Mouse (Mus musculus) heart, embryonic 12.5 days (tissue): ENCODE data around the gene 2210407C18Rik. TPM values are rescaled to one million over a fixed set of nuclear protein-coding genes. Genes with fewer than 3 reads are reported as not detected.

Source experiments
- ATAC-seq: fragments of 200-750 bp; cut with Nextera tagmentation; 2 replicates; pipeline ENCODE4 v1.8.0; 2017; ENCODE audit warnings: moderate TSS enrichment, moderate library complexity; ENCODE audit not compliant: insufficient number of reproducible peaks, low FRiP score
- H3K27ac ChIP-seq: fragments of 300-500 bp; sonication (generic); 2 replicates; pipeline ENCODE4 v1.5.1; 2016; ENCODE audit warnings: mild to moderate bottlenecking, moderate library complexity; ENCODE audit not compliant: poor library complexity, severe bottlenecking
- H3K27me3 ChIP-seq: fragments of 300-500 bp; sonication (generic); replicated peaks from 2 replicates; pipeline ENCODE4 v1.6.1; 2016; ENCODE audit warnings: mild to moderate bottlenecking, moderate library complexity
- H3K36me3 ChIP-seq: fragments of 300-500 bp; sonication (generic); 2 replicates; pipeline ENCODE4 v1.6.1; 2016; ENCODE audit warnings: mild to moderate bottlenecking, moderate library complexity
- H3K4me1 ChIP-seq: fragments of 300-500 bp; sonication (generic); replicated peaks from 2 replicates; pipeline ENCODE4 v1.6.1; 2016; ENCODE audit warnings: mild to moderate bottlenecking
- H3K4me2 ChIP-seq: fragments of 300-500 bp; sonication (generic); 2 replicates; pipeline ENCODE4 v1.6.1; 2016; ENCODE audit warnings: mild to moderate bottlenecking, moderate library complexity
- H3K4me3 ChIP-seq: fragments of 300-500 bp; sonication (generic); 2 replicates; pipeline ENCODE4 v1.5.1; 2016; ENCODE audit warnings: mild to moderate bottlenecking
- H3K9ac ChIP-seq: fragments of 300-500 bp; sonication (generic); 2 replicates; pipeline ENCODE4 v1.6.1; 2016; ENCODE audit warnings: mild to moderate bottlenecking, moderate library complexity
- H3K9me3 ChIP-seq: fragments of 300-500 bp; sonication (generic); replicated peaks from 2 replicates; pipeline ENCODE4 v1.6.1; 2016; ENCODE audit warnings: mild to moderate bottlenecking, moderate library complexity
- WGBS: fragments of 180-500 bp; shearing (Covaris S2); methylation state at CpG from one replicate; pipeline ENCODE4 v1.1.7; 2016; 5-methylcytosine and 5-hydroxymethylcytosine counted together
- polyA plus RNA-seq: library from polyadenylated mRNA; unstranded; fragments of >200 nt; fragmentation: Nextera tagmentation; extraction: Ambion mirVana; gene quantifications from 2 replicates; pipeline ENCODE4 v1.2.1, GENCODE M21; 2016

2210407C18Rik gene
- polyA plus RNA-seq, 1 experiment from 2014 or later = not detected

DNA sequence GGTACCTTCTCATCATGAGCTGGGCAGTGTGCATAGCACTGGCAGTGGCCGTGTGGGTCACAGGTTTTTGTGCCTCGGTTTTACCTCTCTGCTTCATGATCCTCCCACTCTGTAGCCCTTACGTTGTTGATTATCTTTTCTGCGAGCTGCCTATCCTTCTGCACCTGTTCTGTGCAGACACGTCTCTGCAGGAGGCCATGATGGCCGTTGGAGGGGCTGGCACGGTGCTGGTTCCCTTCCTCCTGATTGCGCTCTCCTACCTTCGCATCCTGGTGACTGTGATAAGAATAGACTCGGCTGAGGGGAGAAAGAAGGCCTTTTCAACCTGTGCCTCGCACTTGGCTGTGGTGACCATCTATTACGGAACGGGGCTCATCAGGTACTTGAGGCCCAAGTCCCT lies 18.0 kb downstream of the 2210407C18Rik start:
- Histone ChIP-seq H3K9me3 (no peaks in the 10 kb centered on the region), H3K36me3 (no peaks in the 10 kb centered on the region), H3K4me3 (no peak overlapping the region), H3K4me2 (no peak overlapping the region), H3K9ac (no peak overlapping the region), H3K27me3 (0 out of 2 replicates have a peak, but pooled peaks cover 3% of the 10 kb centered on the region), H3K4me1 (no peaks in the 10 kb centered on the region), H3K27ac (no peak overlapping the region)
- ATAC-seq = no peak
- WGBS = 79% methylated on average over 13 of the region's 13 CpGs

DNA sequence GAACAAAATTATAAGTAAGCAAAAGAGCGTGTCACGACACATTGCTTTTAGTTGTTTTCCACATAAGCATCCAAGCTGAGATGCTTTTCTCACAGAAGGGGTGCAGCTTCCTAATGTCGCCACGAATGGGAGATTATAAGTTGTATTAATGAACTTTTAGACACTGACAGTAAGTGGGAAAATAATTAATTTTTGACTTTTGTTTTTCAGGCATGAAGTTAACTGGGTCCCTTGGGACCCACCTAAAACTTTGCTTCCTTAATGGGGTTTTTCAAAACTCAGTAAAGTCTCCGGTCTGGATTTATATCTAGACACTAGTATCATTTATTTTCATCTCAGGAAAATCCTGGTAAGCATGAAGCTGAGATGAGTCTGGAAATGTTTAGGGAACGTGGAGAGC lies 21.1 kb downstream of the 2210407C18Rik start, which contains the start of gene Olfr324:
Gene Olfr324, plus strand, starts transcription at position 301 of the 400 bp plus-strand sequence.
- H3K9me3 ChIP-seq = no peaks in the 10 kb centered on the region
- no peaks in the 10 kb centered on the region for H3K36me3 ChIP-seq
- no peak within 1 kb of the TSS for H3K4me2 ChIP-seq
- no peak within 1 kb of the TSS for H3K27ac ChIP-seq
- H3K9ac ChIP-seq = no peak within 1 kb of the TSS
- 74% methylated on average over 6 of the region's 6 CpGs for WGBS
- no peak for ATAC-seq
- no peaks in the 10 kb centered on the region for H3K4me1 ChIP-seq
- no peaks in the 10 kb centered on the region for H3K27me3 ChIP-seq
- no peak within 1 kb of the TSS for H3K4me3 ChIP-seq

DNA sequence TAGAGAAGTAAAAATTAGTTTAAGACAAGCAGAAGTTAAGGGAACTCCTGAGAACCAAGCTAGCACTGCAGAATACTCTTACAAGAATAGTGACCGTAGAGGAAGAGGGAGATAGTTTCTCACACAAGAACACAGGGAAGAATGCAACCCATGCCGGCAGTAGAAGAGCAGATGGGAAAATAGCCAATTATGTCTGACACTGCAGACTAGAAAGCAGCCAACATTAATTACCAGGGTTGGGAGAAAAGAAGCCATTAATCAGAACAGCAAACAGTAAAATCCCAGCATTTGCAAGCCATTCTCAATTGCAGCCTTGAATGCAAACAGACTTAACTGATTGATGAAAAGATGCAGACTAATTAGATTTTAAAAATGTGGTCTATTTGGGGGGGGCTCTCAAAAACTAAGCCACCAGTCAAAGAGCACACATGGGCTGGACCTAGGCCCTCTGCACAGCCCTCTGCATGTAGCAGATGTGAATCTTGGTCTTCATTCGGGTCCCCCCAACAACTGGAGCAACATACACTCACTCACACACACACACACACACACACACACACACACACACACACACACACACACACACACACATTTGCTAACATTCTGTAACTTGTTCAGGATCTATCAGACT lies 27.1 kb downstream of the 2210407C18Rik start:
- no peaks in the 10 kb centered on the region for H3K4me1 ChIP-seq
- 69% methylated on average over 3 of the region's 3 CpGs for WGBS
- H3K36me3 ChIP-seq = no peaks in the 10 kb centered on the region
- H3K27ac ChIP-seq = no peak overlapping the region
- no peak for ATAC-seq
- H3K9me3 ChIP-seq = no peaks in the 10 kb centered on the region
- 0 out of 2 replicates have a peak, but pooled peaks cover 3% of the 10 kb centered on the region for H3K27me3 ChIP-seq
- no peak overlapping the region for H3K9ac ChIP-seq
- H3K4me3 ChIP-seq = no peak overlapping the region
- H3K4me2 ChIP-seq = no peak overlapping the region

DNA sequence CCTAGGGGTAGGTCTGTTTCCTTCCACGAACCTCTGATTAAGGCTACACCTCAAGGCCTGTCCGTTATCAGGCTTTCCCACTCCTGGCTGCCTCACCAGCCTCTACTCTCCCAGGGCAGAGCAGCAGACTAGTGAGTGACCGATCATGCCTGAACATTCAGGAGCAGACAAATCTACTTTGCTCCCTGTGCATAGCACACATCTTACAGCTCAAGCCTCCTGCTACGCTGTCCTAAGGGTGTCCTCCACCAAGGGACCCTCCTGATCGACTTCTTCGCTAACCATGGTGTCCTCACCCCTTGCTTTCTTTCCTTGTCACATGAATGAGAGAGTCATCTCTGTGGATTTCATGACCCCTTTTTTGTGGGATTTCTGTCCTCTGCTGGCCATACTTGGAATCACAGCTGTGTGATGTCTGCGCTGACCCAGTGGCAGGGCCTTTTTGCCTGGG lies 28.0 kb downstream of the 2210407C18Rik start:
- ATAC-seq = peak; percentile 79; the same call in 1 of the 2 replicates
- 0 out of 2 replicates have a peak, but pooled peaks cover 3% of the 10 kb centered on the region for H3K27me3 ChIP-seq
- H3K4me2 ChIP-seq = no peak overlapping the region
- H3K4me3 ChIP-seq = no peak overlapping the region
- no peaks in the 10 kb centered on the region for H3K4me1 ChIP-seq
- WGBS = 55% methylated on average over 7 of the region's 7 CpGs
- H3K36me3 ChIP-seq = no peaks in the 10 kb centered on the region
- H3K9ac ChIP-seq = no peak overlapping the region
- H3K9me3 ChIP-seq = no peaks in the 10 kb centered on the region
- H3K27ac ChIP-seq = no peak overlapping the region

DNA sequence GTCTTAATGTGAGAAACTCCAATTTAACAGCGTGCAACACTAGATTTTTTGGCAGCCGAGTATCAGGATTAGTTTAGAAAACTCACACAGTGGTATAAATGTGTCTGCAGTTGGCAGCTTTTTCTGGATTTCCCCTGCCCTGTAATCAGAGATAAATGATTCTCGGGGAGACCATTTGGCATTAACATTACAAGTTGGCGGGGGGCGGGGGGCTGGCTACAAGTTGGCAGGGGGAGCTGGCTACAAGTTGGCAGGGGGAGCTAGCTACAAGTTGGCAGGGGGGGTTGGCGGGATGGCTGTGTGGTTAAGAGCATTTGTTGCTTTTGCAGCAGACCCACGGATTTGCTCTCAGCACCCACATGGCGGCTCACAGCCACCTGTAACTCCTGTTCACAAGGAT lies 37.2 kb downstream of the 2210407C18Rik start:
- Histone ChIP-seq H3K36me3 (no peaks in the 10 kb centered on the region), H3K27me3 (0 out of 2 replicates have a peak, but pooled peaks cover 6% of the 10 kb centered on the region), H3K9ac (no peak overlapping the region), H3K4me3 (no peak overlapping the region), H3K4me2 (no peak overlapping the region), H3K9me3 (no peaks in the 10 kb centered on the region), H3K4me1 (no peaks in the 10 kb centered on the region), H3K27ac (no peak overlapping the region)
- 69% methylated on average over 8 of the region's 8 CpGs for WGBS
- ATAC-seq = no peak

DNA sequence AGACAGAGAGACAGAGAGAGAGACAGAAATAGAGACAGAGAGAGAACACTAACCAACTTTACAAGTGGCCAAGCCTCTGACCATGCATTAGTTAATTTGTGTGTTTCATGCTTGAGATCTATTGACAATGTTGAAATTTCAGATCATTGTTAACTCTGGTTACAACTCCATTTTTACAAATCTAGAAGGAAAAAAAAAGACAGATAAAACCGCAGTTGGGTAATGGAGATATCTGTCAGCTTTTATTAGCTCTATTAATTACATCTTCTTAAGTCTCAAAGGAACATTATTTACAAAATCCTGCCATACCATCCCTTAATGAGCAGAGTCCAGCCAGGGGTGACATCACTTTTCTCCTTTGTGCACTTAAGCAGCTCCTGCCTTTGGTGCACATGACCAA lies 38.4 kb downstream of the 2210407C18Rik start, which contains the start of gene Olfr325:
Gene Olfr325, plus strand, starts transcription at position 301 of the 400 bp plus-strand sequence.
- no peak within 1 kb of the TSS for H3K9ac ChIP-seq
- H3K4me3 ChIP-seq = no peak within 1 kb of the TSS
- H3K27ac ChIP-seq = no peak within 1 kb of the TSS
- H3K4me2 ChIP-seq = no peak within 1 kb of the TSS
- no peak for ATAC-seq
- 68% methylated on average over 1 of the region's 1 CpGs for WGBS
- H3K27me3 ChIP-seq = 0 out of 2 replicates have a peak, but pooled peaks cover 6% of the 10 kb centered on the region
- no peaks in the 10 kb centered on the region for H3K9me3 ChIP-seq
- no peaks in the 10 kb centered on the region for H3K4me1 ChIP-seq
- no peaks in the 10 kb centered on the region for H3K36me3 ChIP-seq

DNA sequence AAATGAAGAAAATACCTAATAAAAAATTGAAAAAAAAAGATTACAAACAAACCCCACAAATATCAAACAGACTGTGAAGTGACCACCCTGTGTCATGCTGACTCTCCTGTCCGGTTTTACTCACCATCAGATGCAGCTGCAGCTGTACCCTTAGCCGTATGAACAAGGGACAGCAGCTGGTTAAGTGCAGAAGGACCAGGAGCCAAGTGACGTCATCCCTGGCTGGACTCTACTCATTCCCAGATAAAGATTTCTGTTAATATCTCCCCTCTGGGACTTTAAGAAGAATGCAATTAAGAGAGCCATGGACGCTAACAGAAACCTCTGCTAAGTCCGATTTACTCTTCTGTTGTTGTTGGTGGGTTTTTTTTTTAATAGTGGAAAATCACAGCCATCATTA lies 45.5 kb downstream of the 2210407C18Rik start, which contains the start of gene Olfr224:
Gene Olfr224, minus strand, starts transcription at position 149 of the 400 bp plus-strand sequence.
- no peak for ATAC-seq
- WGBS = 62% methylated on average over 5 of the region's 5 CpGs
- no peaks in the 10 kb centered on the region for H3K27me3 ChIP-seq
- H3K4me3 ChIP-seq = no peak within 1 kb of the TSS
- H3K36me3 ChIP-seq = no peaks in the 10 kb centered on the region
- H3K27ac ChIP-seq = no peak within 1 kb of the TSS
- H3K9me3 ChIP-seq = no peaks in the 10 kb centered on the region
- H3K9ac ChIP-seq = no peak within 1 kb of the TSS
- no peak within 1 kb of the TSS for H3K4me2 ChIP-seq
- H3K4me1 ChIP-seq = no peaks in the 10 kb centered on the region

Other genes with a start within 250 kb of the 2210407C18Rik start
- not detected in 2 replicates for gene Lypd8, start 237.0 kb downstream of the 2210407C18Rik start, polyA plus RNA-seq
- gene 1810065E05Rik, start 195.0 kb downstream of the 2210407C18Rik start, polyA plus RNA-seq = not detected in 2 replicates
- gene Gm12253, start 183.5 kb downstream of the 2210407C18Rik start, polyA plus RNA-seq = not detected in 2 replicates
- not detected in 2 replicates for gene Lypd9, start 163.2 kb downstream of the 2210407C18Rik start, polyA plus RNA-seq
- gene Olfr30, start 153.8 kb downstream of the 2210407C18Rik start, polyA plus RNA-seq = not detected in 2 replicates
- not detected in 2 replicates for gene Olfr332, start 123.5 kb downstream of the 2210407C18Rik start, polyA plus RNA-seq
- not detected in 2 replicates for gene Olfr331, start 113.5 kb downstream of the 2210407C18Rik start, polyA plus RNA-seq
- not detected in 2 replicates for gene Olfr330, start 81.2 kb downstream of the 2210407C18Rik start, polyA plus RNA-seq
- gene Olfr329-ps, start 69.7 kb downstream of the 2210407C18Rik start, polyA plus RNA-seq = not detected in 2 replicates
- gene Olfr328, start 60.4 kb downstream of the 2210407C18Rik start, polyA plus RNA-seq = not detected in 2 replicates
- gene Olfr224, start 45.5 kb downstream of the 2210407C18Rik start, polyA plus RNA-seq = not detected in 2 replicates
- not detected in 2 replicates for gene Olfr325, start 38.3 kb downstream of the 2210407C18Rik start, polyA plus RNA-seq
- gene Olfr324, start 21.0 kb downstream of the 2210407C18Rik start, polyA plus RNA-seq = not detected in 2 replicates
- gene Olfr323, start 14.4 kb upstream of the 2210407C18Rik start, polyA plus RNA-seq = not detected in 2 replicates
- 1.5 and 2.0 TPM in 2 replicates for gene Trim58, start 24.4 kb upstream of the 2210407C18Rik start, polyA plus RNA-seq
- gene Olfr322, start 42.7 kb upstream of the 2210407C18Rik start, polyA plus RNA-seq = not detected in 2 replicates
- not detected in 2 replicates for gene Olfr320, start 65.0 kb upstream of the 2210407C18Rik start, polyA plus RNA-seq
- not detected in 2 replicates for gene Olfr319, start 83.1 kb upstream of the 2210407C18Rik start, polyA plus RNA-seq
- gene Olfr318, start 107.9 kb upstream of the 2210407C18Rik start, polyA plus RNA-seq = not detected in 2 replicates
- gene Olfr317, start 123.1 kb upstream of the 2210407C18Rik start, polyA plus RNA-seq = not detected in 2 replicates
- not detected in 2 replicates for gene Olfr316, start 136.7 kb upstream of the 2210407C18Rik start, polyA plus RNA-seq
- not detected in 2 replicates for gene Olfr315, start 157.1 kb upstream of the 2210407C18Rik start, polyA plus RNA-seq
- 0.10 TPM in 1 of 2 replicates, not detected in the other for gene Olfr314, start 166.9 kb upstream of the 2210407C18Rik start, polyA plus RNA-seq
- gene Fam183b, start 185.9 kb upstream of the 2210407C18Rik start, polyA plus RNA-seq = 0.65 and 1.1 TPM in 2 replicates
- 0.18 TPM in 1 of 2 replicates, not detected in the other for gene Olfr313, start 198.9 kb upstream of the 2210407C18Rik start, polyA plus RNA-seq
- gene Olfr312, start 213.2 kb upstream of the 2210407C18Rik start, polyA plus RNA-seq = 0.10 and 0.12 TPM in 2 replicates
- gene Olfr311, start 223.2 kb upstream of the 2210407C18Rik start, polyA plus RNA-seq = not detected in 2 replicates
- gene Gm12258, start 231.1 kb upstream of the 2210407C18Rik start, polyA plus RNA-seq = 4.6 and 5.4 TPM in 2 replicates